Mouse (Mus musculus) olfactory bulb, adult 2 months (tissue): Measurements from ENCODE around the gene Bicd2.

ENCODE experiments used
- CTCF ChIP-seq: fragments of 200-500 bp; IDR thresholded peaks from 2 replicates; pipeline ENCODE4 v1.5.1; 2012; ENCODE audit warnings: low read depth, mild to moderate bottlenecking, low read length, moderate library complexity; ENCODE audit not compliant: insufficient read depth
- POLR2A ChIP-seq: fragments of 200-500 bp; IDR thresholded peaks from 2 replicates; pipeline ENCODE4 v1.6.1; 2012; ENCODE audit warnings: mild to moderate bottlenecking, low read depth, low read length, moderate library complexity; ENCODE audit not compliant: insufficient read depth

DNA sequence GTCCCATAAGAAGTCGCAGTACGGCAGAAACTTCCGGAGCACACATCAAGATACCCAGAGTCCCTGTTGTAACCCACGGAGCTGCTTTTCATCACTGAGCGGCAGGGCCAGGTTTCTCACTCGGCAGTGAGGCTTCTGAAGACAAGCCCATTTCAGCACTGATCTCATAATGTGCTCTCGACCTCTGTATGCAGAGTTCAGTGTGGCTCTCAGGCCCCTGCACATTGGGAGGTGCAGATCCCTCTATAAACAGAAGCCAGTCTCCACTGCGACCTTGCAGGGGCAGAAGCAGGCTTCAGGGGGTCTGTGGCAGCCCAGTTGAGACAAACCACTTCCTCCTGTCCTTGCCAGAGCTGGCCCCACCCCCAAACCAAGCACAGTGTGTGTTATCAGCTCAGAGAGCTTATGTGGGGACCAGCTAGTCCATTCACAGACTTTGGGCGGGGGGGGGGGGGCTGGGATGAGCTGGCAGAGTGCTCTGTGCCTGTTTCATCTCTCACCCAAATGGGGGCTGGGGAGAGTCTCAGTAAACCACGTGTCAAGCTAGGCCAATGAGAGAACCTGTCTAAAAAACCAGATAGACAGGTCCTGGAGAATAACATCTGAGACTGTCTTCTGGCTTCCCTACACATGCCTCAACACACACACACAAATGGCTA lies 33.9 kb upstream of the Bicd2 start:
- no peak for TF ChIP-seq CTCF
- TF ChIP-seq POLR2A, result no peak
